Mouse (Mus musculus) Patski (cell line): ENCODE measurements around the gene Hist1h1d. TPM values are rescaled to one million over a fixed set of nuclear protein-coding genes. Genes with fewer than 3 reads are reported as not detected.
"Not testable (repeated sequence)": the region's sequence is repeated elsewhere in the genome, so short reads cannot be mapped to it uniquely, and the experiment has no call there.

ENCODE experiments used
- ATAC-seq: fragments of 100-300 bp; one replicate; pipeline ENCODE4 v1.8.0; 2021
- CTCF ChIA-PET: fragments of 350-600 bp; sonication (Branson Sonifier 250); formaldehyde crosslinking; loops from one replicate; lab custom pipeline; 2022; ENCODE audit warnings: inconsistent platforms; lab: Charles Lee
- POLR2A ChIA-PET: fragments of 350-600 bp; sonication (Branson Sonifier 250); formaldehyde crosslinking; loops from one replicate; lab custom pipeline; 2022; ENCODE audit warnings: antibody characterized with exemption, inconsistent platforms; lab: Charles Lee
- DNase-seq: peaks from one replicate; pipeline ENCODE4 v3.0.0-alpha.2; 2011; ENCODE audit warnings: low read depth, low spot score
- H3K27me3 ChIP-seq: fragments of 371-371 bp; one replicate; pipeline ENCODE4 v1.5.1; 2021
- CTCF ChIP-seq: fragments of 100-300 bp; IDR thresholded peaks from one replicate; pipeline ENCODE4 v1.5.1; 2021
- in situ Hi-C: fragments of 300-500 bp; cut with MboI; formaldehyde crosslinking; loops from 3 replicates; pipeline ENCODE4 v1.11.1; 2018; ENCODE audit warnings: low pct_unique_long_range_greater_than_20kb, mixed read lengths
- polyA plus RNA-seq: library from polyadenylated mRNA; unstranded; gene quantifications from one replicate; pipeline ENCODE4 v1.2.3, GENCODE M21; 2021

Hist1h1d gene
- polyA plus RNA-seq, 1 experiment from 2014 or later, result 2.1 TPM

- ChIA-PET CTCF (no interaction called here), POLR2A (no interaction called here)
- DNase-seq (no peak), ATAC-seq (no peak)
- no peaks in the 10 kb centered on the region for H3K27me3 ChIP-seq
- no peak for TF ChIP-seq CTCF
- in situ Hi-C loops, result no loop called here
Measured at GRCm38 (mm10) chr13:23546694-23547093, 6.4 kb upstream of the Hist1h1d start.

GRCm38 (mm10) chr13:23550761-23551145, 2.3 kb upstream of the Hist1h1d start:
- ChIA-PET CTCF (no interaction called here), POLR2A (interaction anchor here (1.0 to 1.2 kb wide), 2 partner anchors 9 to 12 kb away, joined by 3 to 5 read pairs; no protein-coding TSS in a partner anchor)
- ATAC-seq (no peak), DNase-seq (no peak)
- no peak for TF ChIP-seq CTCF
- no peaks in the 10 kb centered on the region for H3K27me3 ChIP-seq
- in situ Hi-C loops, result no loop called here

GRCm38 (mm10) chr13:23551146-23551834, 1.8 kb upstream of the Hist1h1d start, which contains the start of gene Hist1h4f:
Gene Hist1h4f (minus strand): TSS chr13:23551648.
- TF ChIP-seq CTCF, result peak; percentile 53
- CTCF ChIA-PET, in situ Hi-C loops, H3K27me3 ChIP-seq: not testable (repeated sequence)
- ATAC-seq, result peak; percentile 56
- POLR2A ChIA-PET, result interaction anchor here (1.0 to 1.2 kb wide), 2 partner anchors 9 to 12 kb away, joined by 3 to 5 read pairs; no protein-coding TSS in a partner anchor
- peak; percentile 76 for DNase-seq

- ChIA-PET CTCF (interaction anchor here (1.5 kb wide), 1 partner anchor 10 kb away, joined by 3 read pairs; the partner anchor contains the start of gene Hist1h2bh), POLR2A (no interaction called here)
- ATAC-seq (no peak), DNase-seq (no peak)
- H3K27me3 ChIP-seq, result no peaks in the 10 kb centered on the region
- in situ Hi-C loops, result no loop called here
- TF ChIP-seq CTCF, result no peak
Measured at GRCm38 (mm10) chr13:23551931-23552914, 839 bp upstream of the Hist1h1d start.

GRCm38 (mm10) chr13:23554393-23554792, 1.3 kb downstream of the Hist1h1d start:
- POLR2A ChIA-PET, result interaction anchor here (0.7 to 1.6 kb wide), 4 partner anchors 16 to 31 kb away, joined by 3 to 6 read pairs (median 3); partner anchors contain the start of genes Hist1h2ae and Hist1h4d
- H3K27me3 ChIP-seq, result no peaks in the 10 kb centered on the region
- DNase-seq, result no peak
- ATAC-seq, result no peak
- TF ChIP-seq CTCF, result no peak
- CTCF ChIA-PET, result interaction anchor here (0.7 to 1.8 kb wide), 4 partner anchors 9 to 196 kb away, joined by 3 to 6 read pairs (median 4); partner anchors contain the start of genes Hist1h2ab and Hist1h2af
- in situ Hi-C loops, result no loop called here

GRCm38 (mm10) chr13:23554925-23555838, 2.1 kb downstream of the Hist1h1d start:
- ChIA-PET CTCF (interaction anchor here (0.7 to 1.8 kb wide), 4 partner anchors 10 to 196 kb away, joined by 3 to 6 read pairs (median 4); partner anchors contain the start of genes Hist1h1e, Hist1h2ab and Hist1h2af), POLR2A (interaction anchor here (0.8 to 1.6 kb wide), 4 partner anchors 10 to 26 kb away, joined by 3 to 6 read pairs (median 4); partner anchors contain the start of genes Hist1h2ae and Hist1h4d)
- no peak for DNase-seq
- peak; percentile 71 for ATAC-seq
- TF ChIP-seq CTCF, result no peak
- in situ Hi-C loops, result no loop called here
- no peaks in the 10 kb centered on the region for H3K27me3 ChIP-seq

- no peak for TF ChIP-seq CTCF
- H3K27me3 ChIP-seq, result no peaks in the 10 kb centered on the region
- in situ Hi-C loops, result no loop called here
- POLR2A ChIA-PET, result interaction anchor here (1.4 to 1.6 kb wide), 3 partner anchors 26 to 66 kb away, joined by 3 to 7 read pairs (median 6); partner anchors contain the start of gene Hist1h4d
- DNase-seq (peak; percentile 89), ATAC-seq (peak; percentile 42)
- CTCF ChIA-PET, result interaction anchor here (1.3 to 1.4 kb wide), 2 partner anchors 27 to 66 kb away, joined by 3 to 5 read pairs; partner anchors contain the start of gene Hist1h1e
Measured at GRCm38 (mm10) chr13:23555839-23556416, 2.9 kb downstream of the Hist1h1d start.

GRCm38 (mm10) chr13:23556906-23557305, 3.8 kb downstream of the Hist1h1d start:
- DNase-seq (no peak), ATAC-seq (no peak)
- CTCF ChIA-PET, result interaction anchor here (1.4 kb wide), 1 partner anchor 26 kb away, joined by 3 read pairs; no protein-coding TSS in a partner anchor
- TF ChIP-seq CTCF, result no peak
- POLR2A ChIA-PET, result interaction anchor here (1.4 kb wide), 2 partner anchors 27 to 65 kb away, joined by 3 to 7 read pairs; no protein-coding TSS in a partner anchor
- no peaks in the 10 kb centered on the region for H3K27me3 ChIP-seq
- in situ Hi-C loops, result no loop called here

- ATAC-seq, CTCF ChIA-PET, H3K27me3 ChIP-seq, DNase-seq: not testable (repeated sequence)
- POLR2A ChIA-PET, result interaction anchor here (0.9 kb wide), 1 partner anchor 10 kb away, joined by 3 read pairs; no protein-coding TSS in a partner anchor
- in situ Hi-C loops, result loop anchor here (10.0 kb wide), 1 partner anchor 134 kb away; the partner anchor contains the start of genes Hist1h1t and Hist1h4c
Measured at GRCm38 (mm10) chr13:23560699-23561098, 7.6 kb downstream of the Hist1h1d start.

- DNase-seq, CTCF ChIA-PET, H3K27me3 ChIP-seq, ATAC-seq: not testable (repeated sequence)
- in situ Hi-C loops, result loop anchor here (10.0 kb wide), 1 partner anchor 133 kb away; the partner anchor contains the start of genes Hist1h1t and Hist1h4c
- POLR2A ChIA-PET, result interaction anchor here (1.3 kb wide), 1 partner anchor 23 kb away, joined by 3 read pairs; no protein-coding TSS in a partner anchor
Measured at GRCm38 (mm10) chr13:23561531-23561882, 8.4 kb downstream of the Hist1h1d start.

- peak; percentile 83 for ATAC-seq
- in situ Hi-C loops, result loop anchor here (10.0 kb wide), 1 partner anchor 133 kb away; the partner anchor contains the start of genes Hist1h1t and Hist1h4c
- CTCF ChIA-PET, result not testable (repeated sequence)
Measured at GRCm38 (mm10) chr13:23561883-23562659, 9.0 kb downstream of the Hist1h1d start, which contains the start of gene Hist1h3e. Gene Hist1h3e (minus strand): TSS chr13:23562369.

More at GRCm38 (mm10) chr13:23561883-23562659, 9.0 kb downstream of the Hist1h1d start, which contains the start of gene Hist1h3e:
- POLR2A ChIA-PET, result interaction anchor here (1.3 kb wide), 1 partner anchor 22 kb away, joined by 3 read pairs; no protein-coding TSS in a partner anchor
- peak; percentile 97 for DNase-seq
- not testable (repeated sequence) for H3K27me3 ChIP-seq
